Mouse (Mus musculus) retina, postnatal 7 days (tissue): ENCODE data around the gene Tmcc1.

ENCODE experiments used
- DNase-seq: peaks from one replicate; pipeline ENCODE4 v3.0.0-alpha.2; 2012; ENCODE audit warnings: low read depth, low spot score

Tmcc1 gene

GRCm38 (mm10) chr6:115972083-115972764, 221.1 kb downstream of the Tmcc1 start:
- no peak for DNase-seq

- no peak for DNase-seq
Measured at GRCm38 (mm10) chr6:115971273-115972060, 221.8 kb downstream of the Tmcc1 start.

- DNase-seq: no peak
Measured at GRCm38 (mm10) chr6:115969952-115970351, 223.3 kb downstream of the Tmcc1 start.

- DNase-seq: no peak
Measured at GRCm38 (mm10) chr6:115969103-115969502, 224.2 kb downstream of the Tmcc1 start.

GRCm38 (mm10) chr6:115968700-115969099, 224.6 kb downstream of the Tmcc1 start:
- no peak for DNase-seq
